Mouse (Mus musculus) ovary, adult 2 months (tissue): ENCODE measurements around the gene 2810459M11Rik. TPM values are rescaled to one million over a fixed set of nuclear protein-coding genes. Genes with fewer than 3 reads are reported as not detected.

Source experiments
- polyA plus RNA-seq: library from polyadenylated mRNA; depleted of rRNA; stranded (reverse); fragments of >200 nt; gene quantifications from 2 replicates; pipeline ENCODE4 v1.2.3, GENCODE M21; 2012; rRNA removed

The 2810459M11Rik gene
- 2.0 and 4.4 TPM in 2 replicates for polyA plus RNA-seq

DNA sequence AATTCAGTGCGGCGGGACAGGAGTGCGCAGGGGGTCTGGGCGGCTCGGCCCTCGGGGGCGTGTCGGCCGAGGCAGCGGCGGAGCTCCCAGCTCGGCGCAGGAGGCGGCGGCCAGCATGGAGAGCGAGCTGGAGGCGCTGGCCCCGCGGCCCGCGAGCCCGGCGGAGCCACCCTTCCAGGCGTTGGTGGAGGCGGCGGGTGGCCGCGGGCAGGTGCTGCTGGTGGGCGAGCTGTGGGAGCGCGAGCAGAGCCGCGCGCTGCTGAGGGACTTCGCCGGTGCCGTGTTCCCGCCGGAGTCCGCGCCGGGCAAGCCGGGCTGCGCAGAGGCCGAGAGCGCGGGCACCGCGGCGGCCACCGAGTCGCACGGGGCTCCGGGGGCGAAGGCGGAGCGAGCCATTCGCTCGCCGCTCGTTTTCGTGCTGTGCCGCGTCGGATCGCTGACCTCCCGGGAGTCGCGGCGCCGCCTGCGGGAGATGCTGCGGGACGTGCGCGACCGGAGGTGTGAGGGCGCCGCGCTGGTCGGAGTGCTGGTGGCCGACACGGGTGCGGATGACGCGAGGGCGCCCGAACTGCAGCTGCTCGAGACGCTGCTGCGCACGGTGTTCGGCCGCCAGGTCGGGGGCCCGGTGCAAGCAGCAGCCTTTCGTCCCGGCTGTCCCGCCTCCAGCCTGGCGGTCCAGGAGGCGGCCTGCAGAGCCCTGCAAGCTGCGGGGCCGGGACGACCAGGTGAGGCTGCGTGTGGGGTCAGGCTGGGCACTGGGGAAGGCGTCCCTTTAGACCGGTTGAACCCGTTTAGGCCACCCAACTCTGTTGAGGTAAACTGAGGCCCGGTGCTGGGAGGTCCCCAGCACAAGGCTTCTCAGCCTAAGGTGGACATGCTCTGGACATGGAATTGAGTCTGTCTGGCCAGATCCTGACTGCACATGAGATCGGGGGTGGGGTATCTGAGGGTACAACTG lies at the start of gene 2810459M11Rik:
2810459M11Rik (plus strand) TSS at position 16 of the 958 bp plus-strand sequence.

DNA sequence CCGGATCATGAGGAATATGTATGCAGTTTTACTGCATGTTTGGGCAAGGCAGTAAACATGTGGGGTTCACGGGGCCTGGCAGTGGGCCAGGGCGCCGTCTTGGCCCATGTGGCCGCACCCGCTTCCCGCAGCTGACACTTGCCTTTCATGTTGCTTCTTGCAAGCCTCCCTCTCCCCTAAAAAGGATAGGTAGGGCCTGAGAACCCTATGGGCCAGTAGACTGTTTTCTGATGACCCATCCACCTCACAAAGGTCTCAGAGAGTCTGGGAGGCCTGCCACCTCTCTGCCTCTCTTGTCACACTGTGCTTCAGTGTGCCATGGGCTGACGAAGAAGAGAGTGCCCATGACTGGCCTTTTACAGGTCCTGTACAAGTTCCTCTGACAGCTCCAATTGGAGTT lies 29.1 kb upstream of the 2810459M11Rik start, which contains the start of gene Spata3:
Spata3 (plus strand) TSS at position 301 of the 400 bp plus-strand sequence.

DNA sequence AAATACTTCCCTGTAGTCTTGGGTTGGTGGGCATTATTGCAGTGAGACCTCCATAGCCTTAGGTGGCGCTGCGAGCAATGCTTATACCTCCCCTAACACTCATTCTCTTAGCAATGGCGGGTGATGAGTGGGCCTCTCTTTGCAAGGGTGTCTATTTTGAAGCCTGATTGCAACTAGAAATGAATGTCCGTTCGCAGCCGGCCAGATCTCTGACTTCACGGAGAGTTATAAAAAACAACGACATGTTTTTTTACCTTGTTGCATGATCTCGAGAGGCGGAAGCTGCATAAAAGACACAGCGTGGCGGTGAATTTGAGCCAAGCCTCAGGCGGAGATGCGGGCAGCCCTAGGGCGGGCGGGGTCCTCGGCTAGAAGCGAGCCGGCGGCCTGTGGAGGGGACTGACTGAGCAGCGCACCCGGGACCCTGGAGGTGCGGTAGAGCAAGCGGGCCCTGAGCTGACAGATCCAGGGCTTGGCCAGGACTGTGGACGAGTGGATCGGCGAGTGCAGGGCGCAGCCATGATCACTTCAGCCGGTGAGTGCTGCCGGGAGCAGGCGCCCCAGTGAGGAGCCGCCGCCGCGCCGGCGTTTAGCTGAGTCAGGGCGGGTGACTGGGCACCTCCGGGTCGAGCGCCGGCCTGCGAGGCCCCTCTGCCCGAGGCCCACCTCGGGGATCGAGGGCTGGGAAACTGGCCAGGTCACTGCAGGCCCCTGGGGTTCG lies 18.8 kb downstream of the 2810459M11Rik start, which contains the start of gene Psmd1:
Psmd1 (plus strand) TSS at position 117 of the 721 bp plus-strand sequence.

Other genes starting within 250 kb of the 2810459M11Rik start
- 394 and 495 TPM in 2 replicates for gene Itm2c, start 151.6 kb upstream of the 2810459M11Rik start, polyA plus RNA-seq
- 0.40 and 0.45 TPM in 2 replicates for gene 4933407L21Rik, start 117.4 kb upstream of the 2810459M11Rik start, polyA plus RNA-seq
- gene Gpr55, start 84.9 kb upstream of the 2810459M11Rik start, polyA plus RNA-seq, result 0.26 and 0.27 TPM in 2 replicates
- not detected in 2 replicates for gene Spata3, start 29.0 kb upstream of the 2810459M11Rik start, polyA plus RNA-seq
- gene Psmd1, start 18.5 kb downstream of the 2810459M11Rik start, polyA plus RNA-seq, result 59.8 and 75.1 TPM in 2 replicates
- gene Htr2b, start 66.1 kb downstream of the 2810459M11Rik start, polyA plus RNA-seq, result 0.25 and 0.84 TPM in 2 replicates
- gene Gm21972, start 87.8 kb downstream of the 2810459M11Rik start, polyA plus RNA-seq, result 0.34 TPM in 1 of 2 replicates, not detected in the other
- 10.4 and 10.8 TPM in 2 replicates for gene Armc9, start 108.9 kb downstream of the 2810459M11Rik start, polyA plus RNA-seq